Mouse (Mus musculus) liver, postnatal 0 days (tissue): Measurements from ENCODE around the gene Pom121. TPM values are rescaled to one million over a fixed set of nuclear protein-coding genes. Genes with fewer than 3 reads are reported as not detected.

Source experiments
- ATAC-seq: fragments of 200-750 bp; cut with Nextera tagmentation; 2 replicates; pipeline ENCODE4 v1.8.0; 2017; ENCODE audit warnings: mild to moderate bottlenecking, moderate library complexity
- DNase-seq: peaks from one replicate; pipeline ENCODE4 v3.0.0-alpha.2; 2016
- H3K27ac ChIP-seq: fragments of 300-500 bp; sonication (generic); 2 replicates; pipeline ENCODE4 v1.5.1; 2014; ENCODE audit warnings: antibody characterized with exemption, moderate library complexity, mild to moderate bottlenecking, low read depth
- H3K27me3 ChIP-seq: fragments of 300-500 bp; sonication (generic); 2 replicates; pipeline ENCODE4 v1.6.1; 2014; ENCODE audit warnings: low read length, control low read depth, mixed read lengths; ENCODE audit not compliant: insufficient read depth
- H3K36me3 ChIP-seq: fragments of 300-500 bp; sonication (generic); replicated peaks from 2 replicates; pipeline ENCODE4 v1.6.1; 2014; ENCODE audit warnings: mild to moderate bottlenecking, control low read depth, low read length, moderate library complexity, mixed read lengths; ENCODE audit not compliant: insufficient read depth
- H3K4me1 ChIP-seq: fragments of 300-500 bp; sonication (generic); 2 replicates; pipeline ENCODE4 v1.6.1; 2014; ENCODE audit warnings: antibody characterized with exemption, mild to moderate bottlenecking, control low read depth; ENCODE audit not compliant: insufficient read depth
- H3K4me2 ChIP-seq: fragments of 300-500 bp; sonication (generic); 2 replicates; pipeline ENCODE4 v1.6.1; 2014; ENCODE audit warnings: low read depth, mild to moderate bottlenecking, low read length, moderate library complexity, mixed read lengths
- H3K4me3 ChIP-seq: fragments of 300-500 bp; sonication (generic); 2 replicates; pipeline ENCODE4 v1.5.1; 2014; ENCODE audit warnings: low read depth, low read length
- H3K9ac ChIP-seq: fragments of 300-500 bp; sonication (generic); replicated peaks from 2 replicates; pipeline ENCODE4 v1.6.1; 2014; ENCODE audit warnings: mild to moderate bottlenecking, moderate library complexity
- H3K9me3 ChIP-seq: fragments of 300-500 bp; sonication (generic); 2 replicates; pipeline ENCODE4 v1.6.1; 2016; ENCODE audit warnings: mild to moderate bottlenecking, control low read depth, low read length, mixed read lengths
- CTCF ChIP-seq: sonication (generic); IDR thresholded peaks from 2 replicates; pipeline ENCODE4 v1.5.1; 2016; ENCODE audit warnings: antibody characterized with exemption, low read depth
- EP300 ChIP-seq: IDR thresholded peaks from 2 replicates; pipeline ENCODE4 v1.6.1; 2016; ENCODE audit warnings: antibody characterized with exemption, low read depth, mild to moderate bottlenecking
- WGBS: fragments of 180-500 bp; shearing (Covaris S2); extraction: QIAGEN DNeasy Blood & Tissue Kit; methylation state at CpG from one replicate; pipeline ENCODE4 v1.1.7; 2014; ENCODE audit not compliant: insufficient replicate concordance; 5-methylcytosine and 5-hydroxymethylcytosine counted together
- polyA plus RNA-seq: library from polyadenylated mRNA; unstranded; fragments of >200 nt; fragmentation: Nextera tagmentation; extraction: Ambion mirVana; gene quantifications from 2 replicates; pipeline ENCODE4 v1.2.1, GENCODE M21; 2015

Gene Pom121
- polyA plus RNA-seq, 1 experiment from 2014 or later, result 3.5 TPM

- no peak for ATAC-seq
- H3K4me2 ChIP-seq, result no peak overlapping the region
- DNase-seq, result no peak
- no peak for TF ChIP-seq CTCF
- no peak for TF ChIP-seq EP300
- H3K9me3 ChIP-seq, result no peaks in the 10 kb centered on the region
- 65% methylated on average over 3 of the region's 3 CpGs for WGBS
- H3K4me1 ChIP-seq, result no peaks in the 10 kb centered on the region
- no peaks in the 10 kb centered on the region for H3K27me3 ChIP-seq
- no peak overlapping the region for H3K27ac ChIP-seq
- no peaks in the 10 kb centered on the region for H3K36me3 ChIP-seq
- H3K9ac ChIP-seq, result no peak overlapping the region
- H3K4me3 ChIP-seq, result no peak overlapping the region
These were observed 31.8 kb downstream of the Pom121 start for GRCm38 (mm10) chr5:135362572-135362971.

GRCm38 (mm10) chr5:135359772-135360171, 34.6 kb downstream of the Pom121 start:
- no peak overlapping the region for H3K9ac ChIP-seq
- TF ChIP-seq EP300 (no peak), CTCF (no peak)
- DNase-seq, result no peak
- no peaks in the 10 kb centered on the region for H3K27me3 ChIP-seq
- ATAC-seq, result no peak
- H3K4me1 ChIP-seq, result no peaks in the 10 kb centered on the region
- H3K27ac ChIP-seq, result no peak overlapping the region
- 82% methylated on average over 2 of the region's 2 CpGs for WGBS
- no peaks in the 10 kb centered on the region for H3K36me3 ChIP-seq
- no peak overlapping the region for H3K4me2 ChIP-seq
- no peaks in the 10 kb centered on the region for H3K9me3 ChIP-seq
- H3K4me3 ChIP-seq, result no peak overlapping the region

- no peak overlapping the region for H3K9ac ChIP-seq
- no peaks in the 10 kb centered on the region for H3K27me3 ChIP-seq
- H3K4me3 ChIP-seq, result no peak overlapping the region
- no peaks in the 10 kb centered on the region for H3K4me1 ChIP-seq
- H3K9me3 ChIP-seq, result no peaks in the 10 kb centered on the region
- no peaks in the 10 kb centered on the region for H3K36me3 ChIP-seq
- WGBS, result 83% methylated on average over 2 of the region's 2 CpGs
- TF ChIP-seq CTCF, result no peak
- TF ChIP-seq EP300, result no peak
- H3K27ac ChIP-seq, result no peak overlapping the region
- no peak for DNase-seq
- H3K4me2 ChIP-seq, result no peak overlapping the region
- ATAC-seq, result no peak
These were observed 36.8 kb downstream of the Pom121 start for GRCm38 (mm10) chr5:135357556-135357955.

- Histone ChIP-seq H3K27me3 (no peaks in the 10 kb centered on the region), H3K36me3 (no peaks in the 10 kb centered on the region), H3K27ac (no peak overlapping the region), H3K4me1 (no peaks in the 10 kb centered on the region), H3K4me3 (no peak overlapping the region), H3K9me3 (no peaks in the 10 kb centered on the region), H3K9ac (no peak overlapping the region), H3K4me2 (no peak overlapping the region)
- ATAC-seq (no peak), DNase-seq (no peak)
- TF ChIP-seq EP300 (no peak), CTCF (no peak)
- WGBS, result 38% methylated on average over 1 of the region's 1 CpGs
These were observed 38.3 kb downstream of the Pom121 start for GRCm38 (mm10) chr5:135356090-135356489.

GRCm38 (mm10) chr5:135353564-135353963, 40.8 kb downstream of the Pom121 start:
- H3K36me3 ChIP-seq, result no peaks in the 10 kb centered on the region
- no peaks in the 10 kb centered on the region for H3K4me1 ChIP-seq
- H3K27me3 ChIP-seq, result no peaks in the 10 kb centered on the region
- no peak overlapping the region for H3K4me2 ChIP-seq
- ATAC-seq (no peak), DNase-seq (peak; percentile 50)
- no peak overlapping the region for H3K27ac ChIP-seq
- TF ChIP-seq CTCF, result peak; percentile 58
- TF ChIP-seq EP300, result no peak
- 20% methylated on average over 20 of the region's 20 CpGs for WGBS
- no peaks in the 10 kb centered on the region for H3K9me3 ChIP-seq
- H3K9ac ChIP-seq, result no peak overlapping the region
- H3K4me3 ChIP-seq, result no peak overlapping the region

GRCm38 (mm10) chr5:135352995-135353394, 41.4 kb downstream of the Pom121 start, which contains the start of gene Trim50:
TSS of gene Trim50 (plus strand) at chr5:135353295.
- H3K27ac ChIP-seq, result no peak within 1 kb of the TSS
- H3K36me3 ChIP-seq, result no peaks in the 10 kb centered on the region
- H3K4me2 ChIP-seq, result no peak within 1 kb of the TSS
- DNase-seq (no peak), ATAC-seq (no peak)
- no peaks in the 10 kb centered on the region for H3K27me3 ChIP-seq
- no peaks in the 10 kb centered on the region for H3K9me3 ChIP-seq
- 66% methylated on average over 9 of the region's 9 CpGs for WGBS
- no peaks in the 10 kb centered on the region for H3K4me1 ChIP-seq
- TF ChIP-seq CTCF (no peak), EP300 (no peak)
- no peak within 1 kb of the TSS for H3K4me3 ChIP-seq
- no peak within 1 kb of the TSS for H3K9ac ChIP-seq

- H3K4me3 ChIP-seq, result no peak overlapping the region
- DNase-seq, result no peak
- H3K9me3 ChIP-seq, result no peaks in the 10 kb centered on the region
- H3K9ac ChIP-seq, result no peak overlapping the region
- no peaks in the 10 kb centered on the region for H3K36me3 ChIP-seq
- no peak for ATAC-seq
- H3K27me3 ChIP-seq, result no peaks in the 10 kb centered on the region
- no peak overlapping the region for H3K4me2 ChIP-seq
- WGBS, result 56% methylated on average over 13 of the region's 13 CpGs
- no peak overlapping the region for H3K27ac ChIP-seq
- H3K4me1 ChIP-seq, result no peaks in the 10 kb centered on the region
- TF ChIP-seq CTCF (no peak), EP300 (no peak)
These were observed 42.7 kb downstream of the Pom121 start for GRCm38 (mm10) chr5:135351606-135352005.
